Mouse (Mus musculus) liver (tissue): ENCODE results near the gene Atic.

Experiments
- DNase-seq: peaks from one replicate; pipeline ENCODE4 v3.0.0-alpha.2; 2020; ENCODE audit warnings: mixed read lengths

The Atic gene

GRCm38 (mm10) chr1:71595365-71595764 is 38.4 kb downstream of the Atic start:
- DNase-seq, result no peak

- no peak for DNase-seq
Observed at GRCm38 (mm10) chr1:71605751-71606150, 48.8 kb downstream of the Atic start.

GRCm38 (mm10) chr1:71606600-71607325 is 49.8 kb downstream of the Atic start:
- DNase-seq, result no peak

GRCm38 (mm10) chr1:71609057-71609775 is 52.3 kb downstream of the Atic start:
- no peak for DNase-seq

GRCm38 (mm10) chr1:71609916-71610315 is 53.0 kb downstream of the Atic start:
- DNase-seq, result no peak

- DNase-seq, result no peak
Observed at GRCm38 (mm10) chr1:71612256-71612655, 55.3 kb downstream of the Atic start.

GRCm38 (mm10) chr1:71614545-71615246 is 57.7 kb downstream of the Atic start:
- DNase-seq, result no peak

- DNase-seq, result no peak
Observed at GRCm38 (mm10) chr1:71621526-71621925, 64.6 kb downstream of the Atic start.

- DNase-seq, result no peak
Observed at GRCm38 (mm10) chr1:71623625-71624024, 66.7 kb downstream of the Atic start.
